Mouse (Mus musculus): ENCODE data around the gene Fmnl1.

GRCm38 (mm10) chr11:103181349-103181748 is 10.4 kb downstream of the Fmnl1 start:
- TF ChIP-seq CEBPB (IDR thresholded peaks at IDR 0.05; ENCODE audit: insufficient read depth, poor library complexity, severe bottlenecking): no peak
- TF ChIP-seq TCF12 (IDR thresholded peaks at IDR 0.05; ENCODE audit: insufficient read depth, poor library complexity, severe bottlenecking): no peak
- no peak for TF ChIP-seq POLR2A (IDR thresholded peaks at IDR 0.05; ENCODE audit: insufficient read length, low read depth)
- TF ChIP-seq MAX (IDR thresholded peaks at IDR 0.05; ENCODE audit: low read depth): no peak
- TF ChIP-seq E2F4 (IDR thresholded peaks at IDR 0.05; ENCODE audit: insufficient read depth): no peak
- TF ChIP-seq USF1 (IDR thresholded peaks at IDR 0.05; ENCODE audit: low read depth): no peak
- no peak for TF ChIP-seq POLR2AphosphoS2 (IDR thresholded peaks at IDR 0.05; ENCODE audit: insufficient read length, low read depth)

All from myocyte (in vitro differentiated cells).